Mouse (Mus musculus) lung, embryonic 16.5 days (tissue): ENCODE measurements around the gene Ugt1a6b. TPM values are rescaled to one million over a fixed set of nuclear protein-coding genes. Genes with fewer than 3 reads are reported as not detected.

ENCODE experiments used
- ATAC-seq: fragments of 200-750 bp; cut with Nextera tagmentation; 2 replicates; pipeline ENCODE4 v1.8.0; 2017; ENCODE audit warnings: low read depth, mild to moderate bottlenecking, moderate library complexity
- H3K27ac ChIP-seq: fragments of 300-500 bp; sonication (generic); 2 replicates; pipeline ENCODE4 v1.5.1; 2014; ENCODE audit warnings: mild to moderate bottlenecking, control low read depth, low read length
- H3K27me3 ChIP-seq: fragments of 300-500 bp; sonication (generic); 2 replicates; pipeline ENCODE4 v1.6.1; 2014; ENCODE audit warnings: low read depth, low read length, mixed read lengths; ENCODE audit not compliant: control insufficient read depth, insufficient read depth
- H3K36me3 ChIP-seq: fragments of 300-500 bp; sonication (generic); 2 replicates; pipeline ENCODE4 v1.6.1; 2014; ENCODE audit warnings: low read length; ENCODE audit not compliant: control insufficient read depth, insufficient read depth
- H3K4me1 ChIP-seq: fragments of 300-500 bp; sonication (generic); replicated peaks from 2 replicates; pipeline ENCODE4 v1.6.1; 2014; ENCODE audit warnings: low read length, mixed read lengths; ENCODE audit not compliant: control insufficient read depth, insufficient read depth
- H3K4me2 ChIP-seq: fragments of 300-500 bp; sonication (generic); 2 replicates; pipeline ENCODE4 v1.6.1; 2014; ENCODE audit warnings: low read depth, low read length, control low read depth
- H3K4me3 ChIP-seq: fragments of 300-500 bp; sonication (generic); 2 replicates; pipeline ENCODE4 v1.5.1; 2014; ENCODE audit warnings: mild to moderate bottlenecking, low read length, control low read depth
- H3K9ac ChIP-seq: fragments of 300-500 bp; sonication (generic); 2 replicates; pipeline ENCODE4 v1.6.1; 2014; ENCODE audit warnings: low read length, control low read depth
- H3K9me3 ChIP-seq: fragments of 300-500 bp; sonication (generic); 2 replicates; pipeline ENCODE4 v1.6.1; 2016; ENCODE audit warnings: low read length; ENCODE audit not compliant: control insufficient read depth
- WGBS: fragments of 180-500 bp; shearing (Covaris S2); extraction: QIAGEN DNeasy Blood & Tissue Kit; methylation state at CpG from one replicate; pipeline ENCODE4 v1.1.7; 2014; 5-methylcytosine and 5-hydroxymethylcytosine counted together
- polyA plus RNA-seq: library from polyadenylated mRNA; unstranded; fragments of >200 nt; fragmentation: Nextera tagmentation; extraction: Ambion mirVana; gene quantifications from 2 replicates; pipeline ENCODE4 v1.2.1, GENCODE M21; 2015

Gene Ugt1a6b
- polyA plus RNA-seq, 1 experiment from 2014 or later = 0.43 TPM

GRCm38 (mm10) chr1:88229986-88230385 is 126.9 kb downstream of the Ugt1a6b start:
- ATAC-seq = no peak
- no peak overlapping the region for H3K9ac ChIP-seq
- WGBS = 76% methylated on average over 5 of the region's 5 CpGs
- H3K4me3 ChIP-seq = no peak overlapping the region
- no peak overlapping the region for H3K4me2 ChIP-seq
- no peaks in the 10 kb centered on the region for H3K27me3 ChIP-seq
- H3K36me3 ChIP-seq = no peaks in the 10 kb centered on the region
- no peaks in the 10 kb centered on the region for H3K4me1 ChIP-seq
- peaks cover 78% of the 10 kb centered on the region for H3K9me3 ChIP-seq
- H3K27ac ChIP-seq = no peak overlapping the region

- Histone ChIP-seq H3K36me3 (no peaks in the 10 kb centered on the region), H3K27ac (no peak overlapping the region), H3K9me3 (peaks cover 80% of the 10 kb centered on the region), H3K27me3 (no peaks in the 10 kb centered on the region), H3K4me1 (no peaks in the 10 kb centered on the region), H3K9ac (no peak overlapping the region), H3K4me3 (no peak overlapping the region), H3K4me2 (no peak overlapping the region)
- no peak for ATAC-seq
- WGBS = 71% methylated on average over 7 of the region's 7 CpGs
Observed at GRCm38 (mm10) chr1:88230421-88230820, 127.4 kb downstream of the Ugt1a6b start.

GRCm38 (mm10) chr1:88230981-88231802 is 128.1 kb downstream of the Ugt1a6b start:
- 70% methylated on average over 6 of the region's 6 CpGs for WGBS
- Histone ChIP-seq H3K4me1 (no peaks in the 10 kb centered on the region), H3K4me3 (no peak overlapping the region), H3K27ac (no peak overlapping the region), H3K4me2 (no peak overlapping the region), H3K27me3 (no peaks in the 10 kb centered on the region), H3K9me3 (peaks cover 80% of the 10 kb centered on the region), H3K9ac (no peak overlapping the region), H3K36me3 (no peaks in the 10 kb centered on the region)
- no peak for ATAC-seq

- Histone ChIP-seq H3K4me2 (no peak overlapping the region), H3K9ac (no peak overlapping the region), H3K27ac (no peak overlapping the region), H3K27me3 (no peaks in the 10 kb centered on the region), H3K4me3 (no peak overlapping the region), H3K9me3 (peaks cover 78% of the 10 kb centered on the region), H3K36me3 (no peaks in the 10 kb centered on the region), H3K4me1 (no peaks in the 10 kb centered on the region)
- ATAC-seq = no peak
- 63% methylated on average over 7 of the region's 7 CpGs for WGBS
Observed at GRCm38 (mm10) chr1:88231803-88232499, 128.9 kb downstream of the Ugt1a6b start.

- H3K9ac ChIP-seq = no peak overlapping the region
- WGBS = 52% methylated on average over 3 of the region's 3 CpGs
- no peak overlapping the region for H3K4me2 ChIP-seq
- ATAC-seq = no peak
- no peak overlapping the region for H3K4me3 ChIP-seq
- H3K36me3 ChIP-seq = no peaks in the 10 kb centered on the region
- no peaks in the 10 kb centered on the region for H3K4me1 ChIP-seq
- peaks cover 84% of the 10 kb centered on the region for H3K9me3 ChIP-seq
- H3K27me3 ChIP-seq = no peaks in the 10 kb centered on the region
- no peak overlapping the region for H3K27ac ChIP-seq
Observed at GRCm38 (mm10) chr1:88232664-88233380, 129.8 kb downstream of the Ugt1a6b start.

DNA sequence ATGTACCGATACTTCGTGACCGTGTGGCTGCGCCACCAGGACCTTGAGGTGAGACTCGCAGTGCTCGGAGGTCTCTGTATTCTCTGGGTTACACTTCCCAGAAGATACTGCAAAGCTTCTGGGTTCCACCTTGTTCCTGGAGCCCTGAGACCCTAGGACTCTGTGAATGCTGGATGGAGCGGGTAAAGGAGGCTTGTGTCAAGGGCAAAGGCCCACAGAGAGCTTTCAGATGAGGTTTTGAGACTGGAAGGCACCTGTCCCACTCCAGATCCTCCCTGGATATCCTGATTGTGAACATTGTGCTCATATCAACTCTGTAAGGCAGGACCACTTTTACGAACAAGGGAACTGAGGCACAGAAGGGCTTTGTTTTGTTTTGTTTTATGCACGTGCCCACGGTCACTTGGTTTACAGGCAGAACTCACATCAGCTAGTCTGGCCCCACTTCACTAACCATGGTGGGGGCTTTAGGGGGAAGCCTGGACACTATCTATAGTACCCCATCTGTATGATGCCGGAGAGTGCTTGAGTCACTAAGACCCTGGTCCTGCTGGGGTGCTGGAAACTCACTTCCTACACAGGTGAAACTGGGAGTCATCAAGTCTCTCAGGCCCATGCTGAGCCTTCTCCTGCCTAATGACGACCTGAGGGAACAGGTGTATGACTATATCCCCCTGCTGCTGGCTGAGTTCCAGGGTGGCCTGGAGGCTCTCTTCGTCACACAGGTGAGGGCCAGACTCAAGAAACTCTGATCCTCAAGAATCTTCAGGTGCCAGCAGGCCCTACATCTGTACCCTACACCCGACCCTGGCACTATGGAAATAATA is 130.6 kb downstream of the Ugt1a6b start:
- Histone ChIP-seq H3K4me3 (no peak overlapping the region), H3K9ac (no peak overlapping the region), H3K36me3 (no peaks in the 10 kb centered on the region), H3K4me2 (no peak overlapping the region), H3K4me1 (no peaks in the 10 kb centered on the region), H3K27me3 (no peaks in the 10 kb centered on the region), H3K9me3 (peaks cover 84% of the 10 kb centered on the region), H3K27ac (no peak overlapping the region)
- ATAC-seq = no peak
- 64% methylated on average over 14 of the region's 14 CpGs for WGBS

GRCm38 (mm10) chr1:88234248-88234610 is 131.2 kb downstream of the Ugt1a6b start:
- no peak overlapping the region for H3K4me2 ChIP-seq
- WGBS = 54% methylated on average over 4 of the region's 4 CpGs
- no peak overlapping the region for H3K9ac ChIP-seq
- no peaks in the 10 kb centered on the region for H3K36me3 ChIP-seq
- no peak overlapping the region for H3K4me3 ChIP-seq
- no peaks in the 10 kb centered on the region for H3K27me3 ChIP-seq
- ATAC-seq = no peak
- no peak overlapping the region for H3K27ac ChIP-seq
- H3K4me1 ChIP-seq = no peaks in the 10 kb centered on the region
- peaks cover 90% of the 10 kb centered on the region for H3K9me3 ChIP-seq

DNA sequence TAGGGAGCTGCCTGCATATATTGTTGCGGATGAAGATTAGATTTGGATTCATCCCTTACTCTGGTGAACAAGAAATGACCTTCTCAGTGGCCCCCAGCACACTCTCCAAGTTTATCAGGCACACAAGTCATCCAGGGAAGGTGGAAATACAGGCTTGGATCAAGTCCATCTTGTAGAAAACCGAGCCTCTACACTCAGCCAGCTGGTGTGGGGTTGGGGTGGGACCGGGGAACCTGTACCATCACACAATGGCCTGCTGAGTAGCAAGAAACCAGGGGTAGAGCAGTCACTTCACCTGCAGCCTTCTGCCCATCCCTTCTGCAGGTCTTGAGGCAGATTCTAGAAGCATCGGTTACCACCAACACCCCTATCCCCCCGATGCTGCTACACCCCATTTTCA is 131.6 kb downstream of the Ugt1a6b start:
- Histone ChIP-seq H3K36me3 (no peaks in the 10 kb centered on the region), H3K4me1 (no peaks in the 10 kb centered on the region), H3K9me3 (peaks cover 90% of the 10 kb centered on the region), H3K4me2 (no peak overlapping the region), H3K27ac (no peak overlapping the region), H3K4me3 (no peak overlapping the region), H3K27me3 (no peaks in the 10 kb centered on the region), H3K9ac (no peak overlapping the region)
- no peak for ATAC-seq
- 39% methylated on average over 5 of the region's 5 CpGs for WGBS
